Mouse (Mus musculus) bone marrow macrophage, adult 2 months (primary cell): ENCODE results near the gene Creb3. TPM values are rescaled to one million over a fixed set of nuclear protein-coding genes. Genes with fewer than 3 reads are reported as not detected.
A peak's percentile ranks its signal among the peaks of the same experiment; 100 is the strongest.

Experiments
- H3K27ac ChIP-seq: 2 replicates; pipeline ENCODE4 v1.5.1; 2012; ENCODE audit warnings: low read depth, low read length; ENCODE audit not compliant: insufficient read depth
- H3K4me1 ChIP-seq: 2 replicates; pipeline ENCODE4 v1.6.1; 2012; ENCODE audit warnings: low read length; ENCODE audit not compliant: control insufficient read depth, insufficient read depth
- H3K4me3 ChIP-seq: 2 replicates; pipeline ENCODE4 v1.5.1; 2012; ENCODE audit warnings: mild to moderate bottlenecking, low read length, moderate library complexity; ENCODE audit not compliant: insufficient read depth
- CTCF ChIP-seq: IDR thresholded peaks from 2 replicates; pipeline ENCODE4 v1.5.1; 2012; ENCODE audit warnings: low read depth, mild to moderate bottlenecking, low read length, moderate library complexity
- POLR2A ChIP-seq: IDR thresholded peaks from 2 replicates; pipeline ENCODE4 v1.6.1; 2012; ENCODE audit warnings: mild to moderate bottlenecking, low read depth, low read length, borderline replicate concordance
- polyA plus RNA-seq: library from polyadenylated mRNA; stranded (reverse); fragments of >200 nt; gene quantifications from 2 replicates; pipeline ENCODE4 v1.2.4, GENCODE M21; 2012; ENCODE audit not compliant: missing spikeins, insufficient read depth, insufficient read length

Creb3 gene
- polyA plus RNA-seq, 1 experiment, result 54.0 TPM

DNA sequence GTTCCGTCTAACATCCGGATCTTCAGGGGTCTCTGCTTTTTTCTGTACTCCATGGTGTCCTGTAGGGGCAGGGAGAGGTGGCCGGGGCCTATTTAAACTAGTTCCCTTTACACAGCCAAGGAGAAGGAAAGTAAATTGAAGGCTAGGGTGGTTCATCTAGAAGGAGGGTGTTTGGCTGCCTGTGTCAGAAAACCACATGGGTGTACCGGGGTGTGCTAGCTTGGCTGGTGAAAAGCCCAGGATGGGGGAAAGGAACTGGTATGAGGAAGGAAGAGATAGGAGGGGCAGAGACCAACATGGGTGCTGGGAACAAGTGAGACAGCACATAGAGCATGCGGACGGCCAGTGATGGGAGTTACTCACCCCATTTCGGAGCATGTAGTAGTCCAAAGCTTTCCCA lies 6.2 kb upstream of the Creb3 start:
- peaks cover 33% of the 10 kb centered on the region for H3K4me1 ChIP-seq
- H3K4me3 ChIP-seq, result no peak overlapping the region
- H3K27ac ChIP-seq, result peak overlapping the region; percentile 36
- TF ChIP-seq POLR2A (no peak), CTCF (no peak)

GRCm38 (mm10) chr4:43558028-43558630 lies 4.0 kb upstream of the Creb3 start:
- H3K27ac ChIP-seq, result peak overlapping the region; percentile 82
- TF ChIP-seq POLR2A, result no peak
- no peak for TF ChIP-seq CTCF
- peaks cover 33% of the 10 kb centered on the region for H3K4me1 ChIP-seq
- H3K4me3 ChIP-seq, result peak overlapping the region; percentile 62

- Histone ChIP-seq H3K4me1 (peaks cover 39% of the 10 kb centered on the region), H3K4me3 (peak overlapping the region; percentile 62), H3K27ac (peak overlapping the region; percentile 82)
- TF ChIP-seq CTCF (no peak), POLR2A (no peak)
These were observed 3.3 kb upstream of the Creb3 start for GRCm38 (mm10) chr4:43558631-43559356.

DNA sequence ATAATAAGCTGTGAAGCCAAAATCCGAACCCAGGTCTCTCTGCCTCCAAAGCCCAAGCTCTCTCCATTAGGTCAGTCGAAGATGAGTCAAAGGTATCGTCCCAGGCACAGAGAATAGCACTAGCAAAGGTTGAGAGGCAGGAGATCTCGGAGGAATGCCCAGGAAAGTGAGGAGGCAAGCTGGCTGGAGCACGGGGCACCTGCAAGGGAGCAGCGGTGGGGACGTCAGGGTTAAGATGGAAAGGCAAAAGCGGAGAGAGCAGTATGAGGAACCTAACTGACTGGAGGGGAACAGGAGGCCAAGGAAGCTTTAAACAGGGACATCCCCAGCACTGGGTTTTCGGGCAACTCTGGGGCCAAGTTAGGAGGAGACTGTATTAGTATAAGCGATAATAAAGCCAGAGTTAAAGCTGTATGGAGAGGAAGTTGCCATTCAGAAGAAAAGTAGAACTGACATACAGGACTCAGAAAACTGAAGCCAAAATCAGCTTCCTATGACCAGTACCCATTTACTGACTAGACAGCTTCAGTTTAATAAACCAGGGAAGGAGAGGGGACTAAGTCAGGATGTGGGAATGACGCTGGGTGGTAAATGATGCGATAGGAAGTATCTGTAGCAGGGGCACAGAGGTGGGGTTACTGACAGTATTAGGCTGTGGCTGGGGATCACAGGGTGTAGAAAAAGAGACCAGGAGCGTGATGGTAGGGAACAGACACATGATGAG lies 2.5 kb upstream of the Creb3 start:
- peaks cover 39% of the 10 kb centered on the region for H3K4me1 ChIP-seq
- TF ChIP-seq CTCF, result no peak
- TF ChIP-seq POLR2A, result no peak
- peak overlapping the region; percentile 82 for H3K27ac ChIP-seq
- peak overlapping the region; percentile 62 for H3K4me3 ChIP-seq

DNA sequence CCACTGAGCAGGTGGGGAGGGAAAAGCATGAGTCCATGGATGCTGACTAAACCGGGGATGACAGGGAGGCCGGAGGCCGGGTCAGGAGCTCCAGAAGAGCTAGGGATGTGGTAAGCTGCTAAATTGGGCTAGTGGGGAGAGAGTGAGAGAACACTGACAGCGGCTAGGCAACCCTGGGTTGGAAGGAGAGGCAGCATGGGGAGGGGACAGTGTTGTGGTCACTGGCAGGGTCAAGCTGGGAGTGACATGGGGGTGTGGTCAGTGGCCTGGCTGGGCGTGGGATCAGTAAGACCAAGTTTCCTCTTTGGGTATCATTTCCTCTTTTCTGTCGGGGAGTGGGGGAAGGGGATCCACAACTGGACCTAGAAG lies 1.9 kb upstream of the Creb3 start:
- Histone ChIP-seq H3K27ac (peak overlapping the region; percentile 82), H3K4me1 (peaks cover 38% of the 10 kb centered on the region), H3K4me3 (peak overlapping the region; percentile 62)
- no peak for TF ChIP-seq CTCF
- no peak for TF ChIP-seq POLR2A

DNA sequence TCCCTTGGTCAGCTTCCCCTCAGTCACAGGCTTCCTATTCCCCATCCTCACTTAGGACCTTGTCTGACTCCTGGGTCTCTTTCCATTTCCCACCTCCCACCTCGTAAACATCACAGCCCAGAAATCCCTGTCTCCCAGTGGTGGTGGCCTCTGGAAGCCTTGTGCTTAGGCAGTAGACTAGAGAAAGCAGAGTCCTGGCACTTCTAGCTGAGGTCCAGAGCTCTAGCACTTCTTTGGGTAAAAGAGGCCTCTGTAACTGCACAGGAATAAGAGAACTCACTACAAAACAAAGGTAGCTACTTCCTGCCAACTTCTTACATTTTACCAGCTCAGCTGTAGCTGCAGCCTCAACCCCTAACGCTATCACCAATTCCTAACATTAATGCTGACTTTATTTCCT lies 1.2 kb upstream of the Creb3 start:
- Histone ChIP-seq H3K27ac (peak overlapping the region; percentile 96), H3K4me1 (peaks cover 31% of the 10 kb centered on the region), H3K4me3 (peak overlapping the region; percentile 86)
- no peak for TF ChIP-seq CTCF

DNA sequence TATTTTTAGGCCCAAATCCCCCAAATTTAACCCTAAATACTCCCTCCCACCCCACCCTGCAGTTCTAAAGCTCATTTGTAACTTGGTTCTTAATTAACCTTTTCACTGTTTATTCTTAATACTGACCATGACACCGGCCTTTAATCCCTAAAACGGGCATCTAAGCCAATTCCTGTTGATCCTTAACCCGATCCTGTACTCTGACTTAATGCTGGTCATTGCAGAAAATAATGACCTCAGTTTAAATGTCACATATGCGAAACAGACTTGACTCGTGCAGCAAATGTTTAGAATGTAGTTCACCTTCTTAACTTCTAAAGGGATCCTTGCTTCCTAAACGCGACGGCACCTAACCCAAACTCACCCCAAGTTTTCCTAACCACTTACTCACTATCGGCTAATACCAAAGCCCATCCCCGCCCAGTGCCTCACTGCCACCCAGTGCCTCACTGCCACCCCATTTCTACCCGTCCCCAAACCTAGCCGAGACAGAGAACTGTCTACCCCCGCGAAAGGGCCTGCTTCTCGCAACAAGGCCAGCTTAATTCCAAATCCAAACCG lies 616 bp upstream of the Creb3 start:
- no peak for TF ChIP-seq POLR2A
- no peak for TF ChIP-seq CTCF
- peak overlapping the region; percentile 96 for H3K27ac ChIP-seq
- peaks cover 26% of the 10 kb centered on the region for H3K4me1 ChIP-seq
- peak overlapping the region; percentile 86 for H3K4me3 ChIP-seq

- H3K4me3 ChIP-seq, result peak overlapping the region; percentile 86
- H3K4me1 ChIP-seq, result peaks cover 11% of the 10 kb centered on the region
- TF ChIP-seq CTCF (no peak), POLR2A (no peak)
- H3K27ac ChIP-seq, result peak overlapping the region; percentile 96
These were observed 853 bp downstream of the Creb3 start for GRCm38 (mm10) chr4:43562769-43563600.

- TF ChIP-seq CTCF (no peak), POLR2A (no peak)
- Histone ChIP-seq H3K4me3 (peak overlapping the region; percentile 86), H3K4me1 (peaks cover 6% of the 10 kb centered on the region), H3K27ac (no peak overlapping the region)
These were observed 1.4 kb downstream of the Creb3 start for GRCm38 (mm10) chr4:43563601-43563875.
